Mouse (Mus musculus) hindbrain, embryonic 11.5 days (tissue): ENCODE data around the gene D930020B18Rik. TPM values are rescaled to one million over a fixed set of nuclear protein-coding genes. Genes with fewer than 3 reads are reported as not detected.

ENCODE experiments used
- ATAC-seq: fragments of 200-750 bp; cut with Nextera tagmentation; 2 replicates; pipeline ENCODE4 v1.8.0; 2017; ENCODE audit warnings: mild to moderate bottlenecking, moderate TSS enrichment, moderate library complexity; ENCODE audit not compliant: low FRiP score
- DNase-seq: peaks from one replicate; pipeline ENCODE4 v3.0.0-alpha.2; 2015; ENCODE audit warnings: low spot score
- H3K27ac ChIP-seq: fragments of 300-500 bp; sonication (generic); 2 replicates; pipeline ENCODE4 v1.5.1; 2014; ENCODE audit warnings: mild to moderate bottlenecking, low read depth, low read length
- H3K27me3 ChIP-seq: fragments of 300-500 bp; sonication (generic); 2 replicates; pipeline ENCODE4 v1.6.1; 2014; ENCODE audit warnings: mild to moderate bottlenecking, low read length, moderate library complexity, mixed read lengths; ENCODE audit not compliant: control insufficient read depth, insufficient read depth
- H3K36me3 ChIP-seq: fragments of 300-500 bp; sonication (generic); 2 replicates; pipeline ENCODE4 v1.6.1; 2014; ENCODE audit warnings: mild to moderate bottlenecking, low read length, moderate library complexity, mixed read lengths; ENCODE audit not compliant: control insufficient read depth, insufficient read depth
- H3K4me1 ChIP-seq: fragments of 300-500 bp; sonication (generic); replicated peaks from 2 replicates; pipeline ENCODE4 v1.6.1; 2014; ENCODE audit warnings: low read length, mixed read lengths; ENCODE audit not compliant: control insufficient read depth, insufficient read depth
- H3K4me2 ChIP-seq: fragments of 300-500 bp; sonication (generic); replicated peaks from 2 replicates; pipeline ENCODE4 v1.6.1; 2014; ENCODE audit warnings: mild to moderate bottlenecking, low read depth, low read length
- H3K4me3 ChIP-seq: fragments of 300-500 bp; sonication (generic); 2 replicates; pipeline ENCODE4 v1.5.1; 2014; ENCODE audit warnings: low read depth, low read length
- H3K9ac ChIP-seq: fragments of 300-500 bp; sonication (generic); 2 replicates; pipeline ENCODE4 v1.6.1; 2014; ENCODE audit warnings: low read depth, low read length
- H3K9me3 ChIP-seq: fragments of 300-500 bp; sonication (generic); 2 replicates; pipeline ENCODE4 v1.6.1; 2016; ENCODE audit warnings: low read length; ENCODE audit not compliant: control insufficient read depth
- WGBS: fragments of 180-500 bp; shearing (Covaris S2); extraction: QIAGEN DNeasy Blood & Tissue Kit; methylation state at CpG from one replicate; pipeline ENCODE4 v1.1.7; 2014; 5-methylcytosine and 5-hydroxymethylcytosine counted together
- polyA plus RNA-seq: library from polyadenylated mRNA; unstranded; fragments of >200 nt; fragmentation: Nextera tagmentation; extraction: Ambion mirVana; gene quantifications from 2 replicates; pipeline ENCODE4 v1.2.1, GENCODE M21; 2014

Gene D930020B18Rik
- polyA plus RNA-seq, 1 experiment from 2014 or later = 0.22 TPM

DNA sequence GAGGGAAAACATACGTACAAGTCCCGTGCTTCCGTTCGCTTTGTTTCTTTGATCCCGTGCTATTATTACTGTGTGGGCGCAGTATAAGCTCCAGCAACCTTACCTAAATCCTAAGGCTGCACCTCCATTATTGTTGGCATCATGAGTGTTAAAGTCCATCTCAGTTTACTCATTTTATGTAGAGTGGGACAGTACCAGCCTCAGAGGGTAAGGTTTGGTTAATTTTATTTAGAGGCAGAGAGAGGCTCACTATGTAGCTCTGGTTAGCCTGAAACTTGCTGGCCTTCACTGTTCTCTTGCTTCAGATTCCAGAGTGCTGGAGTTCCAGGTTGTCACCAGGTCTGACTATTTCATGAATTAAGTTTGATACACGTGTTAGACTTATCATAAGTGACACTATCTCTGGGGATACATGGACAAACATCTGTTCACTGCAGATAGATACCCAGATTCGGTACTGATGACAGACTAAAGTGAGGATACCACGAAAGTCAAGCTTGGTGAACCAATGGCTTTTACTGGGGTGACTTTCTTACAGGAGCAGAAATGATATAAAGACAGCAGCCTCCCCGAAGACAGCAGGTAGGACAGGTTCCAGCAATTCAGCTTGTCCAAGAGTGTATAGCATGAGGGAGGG is 14.1 kb upstream of the D930020B18Rik start:
- 92% methylated on average over 10 of the region's 10 CpGs for WGBS
- Histone ChIP-seq H3K4me1 (no peaks in the 10 kb centered on the region), H3K36me3 (no peaks in the 10 kb centered on the region), H3K4me3 (no peak overlapping the region), H3K27ac (no peak overlapping the region), H3K9me3 (no peaks in the 10 kb centered on the region), H3K4me2 (no peak overlapping the region), H3K27me3 (no peaks in the 10 kb centered on the region), H3K9ac (no peak overlapping the region)
- DNase-seq = no peak
- ATAC-seq = no peak

DNA sequence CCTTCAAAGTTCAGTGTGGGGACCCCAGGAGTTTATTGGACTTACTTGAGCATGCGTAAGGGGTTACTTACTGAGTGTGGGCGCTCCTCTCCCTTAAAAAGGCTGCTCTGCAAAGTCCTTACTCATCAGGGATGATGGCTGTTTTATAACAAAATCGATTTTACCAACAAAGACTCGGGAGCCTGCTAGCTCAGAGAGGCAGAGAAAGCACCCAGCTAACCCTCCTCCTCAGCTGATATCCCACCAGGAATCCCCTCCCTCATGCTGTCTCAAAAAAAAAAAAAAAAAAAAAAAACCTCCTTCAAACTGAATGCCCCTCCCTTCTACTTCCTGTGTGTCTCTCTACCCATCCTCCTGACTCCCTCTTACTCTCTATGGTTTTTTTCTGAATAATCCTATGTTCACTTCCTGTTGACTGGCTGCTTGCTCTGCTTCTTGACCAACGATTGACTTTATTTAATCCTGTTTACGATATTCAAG is 12.8 kb upstream of the D930020B18Rik start:
- no peak for ATAC-seq
- no peaks in the 10 kb centered on the region for H3K9me3 ChIP-seq
- H3K4me1 ChIP-seq = no peaks in the 10 kb centered on the region
- H3K36me3 ChIP-seq = no peaks in the 10 kb centered on the region
- H3K9ac ChIP-seq = no peak overlapping the region
- H3K4me2 ChIP-seq = no peak overlapping the region
- DNase-seq = no peak
- 90% methylated on average over 6 of the region's 6 CpGs for WGBS
- no peak overlapping the region for H3K4me3 ChIP-seq
- H3K27me3 ChIP-seq = no peaks in the 10 kb centered on the region
- H3K27ac ChIP-seq = no peak overlapping the region

DNA sequence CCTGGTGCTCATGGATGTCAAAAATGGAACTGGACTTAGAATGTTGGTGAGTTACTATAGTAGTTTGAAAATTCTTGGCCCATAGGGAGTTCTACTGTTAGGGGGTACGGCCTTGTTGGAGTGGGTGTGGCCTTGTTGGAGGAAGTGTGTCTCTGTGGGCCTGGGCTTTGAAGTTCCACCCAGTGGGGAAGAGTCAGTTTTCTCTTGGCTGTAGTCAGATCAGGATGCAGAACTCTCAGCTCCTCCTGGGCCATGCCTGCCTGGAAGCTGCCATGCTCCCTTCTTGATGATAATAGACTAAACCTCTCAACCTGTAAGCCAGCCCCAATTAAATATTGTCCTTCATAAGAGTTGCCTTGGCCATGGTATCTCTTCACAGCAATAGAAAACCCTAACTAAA is 7.2 kb upstream of the D930020B18Rik start:
- Histone ChIP-seq H3K4me2 (no peak overlapping the region), H3K9me3 (no peaks in the 10 kb centered on the region), H3K36me3 (no peaks in the 10 kb centered on the region), H3K4me3 (no peak overlapping the region), H3K27ac (no peak overlapping the region), H3K27me3 (no peaks in the 10 kb centered on the region), H3K9ac (no peak overlapping the region), H3K4me1 (no peaks in the 10 kb centered on the region)
- DNase-seq (no peak), ATAC-seq (no peak)
- 76% methylated on average over 1 of the region's 1 CpGs for WGBS

DNA sequence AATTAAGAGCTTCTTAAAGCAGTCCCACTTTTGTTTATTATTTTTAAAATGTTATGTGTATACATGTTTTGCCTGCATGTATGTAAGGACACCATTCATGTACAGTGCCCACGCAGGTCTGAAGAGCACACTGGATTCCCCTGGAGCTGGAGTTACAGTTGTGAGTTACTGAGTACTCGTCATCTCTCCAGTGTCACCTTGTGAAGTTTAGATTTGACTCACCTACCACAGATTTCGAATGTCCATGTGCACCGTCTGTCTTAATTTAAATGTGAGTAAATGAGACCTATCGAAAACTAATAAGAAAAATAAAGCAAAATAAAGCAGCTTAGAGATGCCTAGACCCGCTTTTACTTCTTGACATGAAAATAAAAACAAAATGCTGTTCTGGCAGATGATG is 5.1 kb upstream of the D930020B18Rik start:
- H3K9ac ChIP-seq = no peak overlapping the region
- H3K4me3 ChIP-seq = no peak overlapping the region
- H3K9me3 ChIP-seq = no peaks in the 10 kb centered on the region
- peaks cover 5% of the 10 kb centered on the region for H3K4me1 ChIP-seq
- no peak overlapping the region for H3K27ac ChIP-seq
- H3K36me3 ChIP-seq = no peaks in the 10 kb centered on the region
- peaks cover 5% of the 10 kb centered on the region for H3K27me3 ChIP-seq
- WGBS = 90% methylated on average over 6 of the region's 6 CpGs
- DNase-seq (no peak), ATAC-seq (no peak)
- no peak overlapping the region for H3K4me2 ChIP-seq

- Histone ChIP-seq H3K9me3 (no peaks in the 10 kb centered on the region), H3K4me2 (no peak overlapping the region), H3K4me3 (no peak overlapping the region), H3K4me1 (peaks cover 7% of the 10 kb centered on the region), H3K27me3 (peaks cover 26% of the 10 kb centered on the region), H3K9ac (no peak overlapping the region), H3K27ac (no peak overlapping the region), H3K36me3 (no peaks in the 10 kb centered on the region)
- WGBS = 81% methylated on average over 5 of the region's 5 CpGs
- ATAC-seq (no peak), DNase-seq (no peak)
Observed at GRCm38 (mm10) chr10:121639573-121639972, 1.8 kb upstream of the D930020B18Rik start.

GRCm38 (mm10) chr10:121640150-121640930 is 1.0 kb upstream of the D930020B18Rik start:
- Histone ChIP-seq H3K9me3 (no peaks in the 10 kb centered on the region), H3K4me2 (peak overlapping the region; percentile 97; the same call in 1 of the 2 replicates), H3K27me3 (peaks cover 26% of the 10 kb centered on the region), H3K27ac (no peak overlapping the region), H3K4me3 (no peak overlapping the region), H3K4me1 (peaks cover 7% of the 10 kb centered on the region), H3K9ac (no peak overlapping the region), H3K36me3 (no peaks in the 10 kb centered on the region)
- ATAC-seq = peak; percentile 73
- 55% methylated on average over 6 of the region's 6 CpGs for WGBS
- peak; percentile 65 for DNase-seq

DNA sequence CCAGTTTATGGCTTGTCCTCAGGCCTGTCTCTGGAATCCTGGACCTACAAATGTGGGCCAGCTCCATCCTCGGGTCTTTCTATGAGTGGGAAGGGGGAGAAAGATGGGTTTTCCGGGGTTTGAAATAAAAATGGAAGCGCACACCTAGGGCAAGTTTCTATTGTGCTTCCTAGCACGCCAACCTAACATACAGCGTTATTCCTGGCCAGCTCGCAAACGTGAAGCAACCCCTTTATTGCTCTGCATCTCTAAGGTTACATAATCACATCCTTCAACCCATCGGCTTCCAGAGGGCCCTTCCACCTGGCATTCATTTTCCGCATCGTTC is 480 bp upstream of the D930020B18Rik start:
- Histone ChIP-seq H3K27ac (no peak overlapping the region), H3K9ac (no peak overlapping the region), H3K27me3 (peaks cover 26% of the 10 kb centered on the region), H3K4me2 (peak overlapping the region; percentile 97), H3K4me1 (peaks cover 7% of the 10 kb centered on the region), H3K36me3 (no peaks in the 10 kb centered on the region), H3K4me3 (peak overlapping the region; percentile 51), H3K9me3 (no peaks in the 10 kb centered on the region)
- 16% methylated on average over 10 of the region's 10 CpGs for WGBS
- DNase-seq (no peak), ATAC-seq (no peak)

GRCm38 (mm10) chr10:121642054-121642947 is 913 bp downstream of the D930020B18Rik start:
- peaks cover 26% of the 10 kb centered on the region for H3K27me3 ChIP-seq
- no peak overlapping the region for H3K27ac ChIP-seq
- no peaks in the 10 kb centered on the region for H3K9me3 ChIP-seq
- no peaks in the 10 kb centered on the region for H3K36me3 ChIP-seq
- H3K4me1 ChIP-seq = peaks cover 7% of the 10 kb centered on the region
- DNase-seq (no peak), ATAC-seq (0 out of 2 replicates have a peak, but pooled peaks have one; percentile 39)
- WGBS = 6% methylated on average over 28 of the region's 28 CpGs
- peak overlapping the region; percentile 97 for H3K4me2 ChIP-seq
- peak overlapping the region; percentile 51 for H3K4me3 ChIP-seq
- H3K9ac ChIP-seq = no peak overlapping the region; the same call in 1 of the 2 replicates
